Mouse (Mus musculus) spleen, adult 12 weeks (tissue): ENCODE measurements around the gene Stap1.

ENCODE experiments used
- DNase-seq: peaks from one replicate; pipeline ENCODE4 v3.0.0; 2022; ENCODE audit warnings: low spot score

Stap1 gene

DNA sequence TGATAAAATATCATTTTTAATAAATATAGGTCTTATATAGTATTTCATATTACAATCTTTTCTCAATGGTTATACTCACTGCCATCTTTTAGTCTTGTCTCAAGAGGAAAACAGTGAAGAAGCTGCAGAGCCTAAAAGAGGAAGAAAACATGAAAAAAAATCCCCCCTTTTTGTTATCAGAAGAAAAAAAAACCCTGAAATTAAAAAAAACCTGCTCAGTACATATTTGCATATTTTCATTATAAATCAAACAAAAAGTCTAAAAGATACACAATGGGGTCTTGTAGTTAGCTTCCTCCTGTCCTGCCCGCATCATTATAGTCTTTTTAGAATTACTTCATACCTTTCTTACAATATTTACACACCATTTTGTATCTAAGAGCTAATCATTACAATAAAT lies 57.2 kb downstream of the Stap1 start:
- DNase-seq = no peak

DNA sequence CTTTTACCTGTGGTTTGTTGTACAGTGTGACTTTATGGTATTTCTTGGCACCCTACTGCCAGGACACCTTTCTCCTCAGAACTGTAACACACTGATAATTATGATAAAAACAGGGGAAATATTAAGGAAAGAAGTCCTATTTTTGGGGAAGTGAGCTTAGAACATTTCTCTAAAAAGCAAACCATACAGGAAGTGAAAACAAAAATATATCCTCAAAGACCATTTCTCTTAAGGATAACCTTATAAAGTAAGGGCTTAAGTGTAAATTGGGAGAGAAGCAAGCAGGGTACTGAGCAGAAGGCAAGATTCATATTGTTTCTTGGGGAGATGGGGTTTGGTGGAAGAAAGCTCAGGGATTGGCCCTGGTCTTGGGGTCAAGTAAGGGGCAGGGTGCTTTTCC lies 58.3 kb downstream of the Stap1 start:
- no peak for DNase-seq
